Mouse (Mus musculus): Measurements from ENCODE around the gene Svs4. TPM values are rescaled to one million over a fixed set of nuclear protein-coding genes. Genes with fewer than 3 reads are reported as not detected.
"Not testable (repeated sequence)": the region's sequence is repeated elsewhere in the genome, so short reads cannot be mapped to it uniquely, and the experiment has no call there.

The Svs4 gene
- not detected for total RNA-seq (2022)

- no peak for DNase-seq (ENCODE audit: low spot score in 2 of 2)
Observed at GRCm38 (mm10) chr2:164278359-164278758, at the start of gene Svs4. Gene Svs4 (minus strand): TSS chr2:164278459.

GRCm38 (mm10) chr2:164320983-164321382 is 42.7 kb upstream of the Svs4 start:
- no peak for DNase-seq (ENCODE audit: low spot score in 2 of 2)

- DNase-seq (ENCODE audit: low spot score in 2 of 2): not testable (repeated sequence)
Observed at GRCm38 (mm10) chr2:164316451-164316850, 38.2 kb upstream of the Svs4 start, which contains the start of gene Svs6. Gene Svs6 (plus strand): TSS chr2:164316751.

- not testable (repeated sequence) for DNase-seq (ENCODE audit: low spot score in 2 of 2)
Observed at GRCm38 (mm10) chr2:164315460-164315859, 37.2 kb upstream of the Svs4 start.

GRCm38 (mm10) chr2:164312599-164312998 is 34.3 kb upstream of the Svs4 start:
- DNase-seq (ENCODE audit: low spot score in 2 of 2): no peak

GRCm38 (mm10) chr2:164288968-164289367 is 10.7 kb upstream of the Svs4 start, which contains the start of gene Svs3a:
Gene Svs3a (plus strand): TSS chr2:164289268.
- not testable (repeated sequence) for DNase-seq (ENCODE audit: low spot score in 2 of 2)

GRCm38 (mm10) chr2:164256540-164256939 is 21.7 kb downstream of the Svs4 start, which contains the start of gene Svs3b:
Gene Svs3b (minus strand): TSS chr2:164256640.
- not testable (repeated sequence) for DNase-seq (ENCODE audit: low spot score in 2 of 2)

GRCm38 (mm10) chr2:164238366-164238765 is 39.9 kb downstream of the Svs4 start, which contains the start of gene Svs2:
Gene Svs2 (minus strand): TSS chr2:164238466.
- no peak for DNase-seq (ENCODE audit: low spot score in 2 of 2)

GRCm38 (mm10) chr2:164232671-164233070 is 45.6 kb downstream of the Svs4 start:
- DNase-seq (ENCODE audit: low spot score in 2 of 2): no peak

GRCm38 (mm10) chr2:164228361-164229070 is 49.7 kb downstream of the Svs4 start:
- DNase-seq (ENCODE audit: low spot score in 2 of 2): no peak

Other genes starting within 250 kb of the Svs4 start
- gene Stk4, start 208.1 kb downstream of the Svs4 start, total RNA-seq (2022): 1 to 10 TPM; 6.2 to 8.5 (median 7.2) TPM
- 10 to 100 TPM; 12.7 to 15.9 (median 13.6) TPM for gene Tomm34, start 207.3 kb downstream of the Svs4 start, total RNA-seq (2022)
- 1 to 10 TPM in 3 of 4 experiments, under 1 TPM in 1; 0.54 to 1.8 (median 1.4) TPM for gene Kcns1, start 107.3 kb downstream of the Svs4 start, total RNA-seq (2022)
- under 1 TPM in 1 of 4 experiments, not detected in 3; 0.19 TPM for gene Wfdc5, start 95.7 kb downstream of the Svs4 start, total RNA-seq (2022)
- not detected for gene Wfdc12, start 87.9 kb downstream of the Svs4 start, total RNA-seq (2022)
- not detected for gene Wfdc15a, start 78.3 kb downstream of the Svs4 start, total RNA-seq (2022)
- gene Wfdc15b, start 56.8 kb downstream of the Svs4 start, total RNA-seq (2022): not detected
- gene Svs2, start 40.0 kb downstream of the Svs4 start, total RNA-seq (2022): not detected
- not detected for gene Svs3b, start 21.8 kb downstream of the Svs4 start, total RNA-seq (2022)
- gene Svs3a, start 10.8 kb upstream of the Svs4 start, total RNA-seq (2022): not detected
- not detected for gene Svs6, start 38.3 kb upstream of the Svs4 start, total RNA-seq (2022)
- not detected for gene Svs5, start 54.3 kb upstream of the Svs4 start, total RNA-seq (2022)
- gene Slpi, start 110.6 kb upstream of the Svs4 start, total RNA-seq (2022): under 1 TPM in 1 of 4 experiments, not detected in 3; 0.67 TPM
- gene Rbpjl, start 124.7 kb upstream of the Svs4 start, total RNA-seq (2022): not detected
- gene Matn4, start 126.7 kb upstream of the Svs4 start, total RNA-seq (2022): under 1 TPM; 0.27 to 0.99 (median 0.44) TPM
- gene Sdc4, start 165.4 kb upstream of the Svs4 start, total RNA-seq (2022): 10 to 100 TPM; 23.9 to 58.8 (median 34.1) TPM
- 10 to 100 TPM; 25.3 to 27.8 (median 26.6) TPM for gene Sys1, start 178.5 kb upstream of the Svs4 start, total RNA-seq (2022)
- gene Gm20458, start 182.5 kb upstream of the Svs4 start, total RNA-seq (2022): 10 to 100 TPM in 2 of 4 experiments, 1 to 10 TPM in 1, not detected in 1; 3.8 to 12.1 (median 11.8) TPM
- gene Trp53tg5, start 195.3 kb upstream of the Svs4 start, total RNA-seq (2022): not detected
- gene Dbndd2, start 207.6 kb upstream of the Svs4 start, total RNA-seq (2022): 10 to 100 TPM; 14.8 to 32.8 (median 22.6) TPM
- 10 to 100 TPM; 27.2 to 33.2 (median 30.0) TPM for gene Pigt, start 219.1 kb upstream of the Svs4 start, total RNA-seq (2022)

Measured in gastrocnemius, adult 8-10 months (tissue).